Mouse (Mus musculus) olfactory bulb, adult 2 months (tissue): Measurements from ENCODE around the gene Bpifb2.

Experiments
- CTCF ChIP-seq: fragments of 200-500 bp; IDR thresholded peaks from 2 replicates; pipeline ENCODE4 v1.5.1; 2012; ENCODE audit warnings: low read depth, mild to moderate bottlenecking, low read length, moderate library complexity; ENCODE audit not compliant: insufficient read depth
- POLR2A ChIP-seq: fragments of 200-500 bp; IDR thresholded peaks from 2 replicates; pipeline ENCODE4 v1.6.1; 2012; ENCODE audit warnings: mild to moderate bottlenecking, low read depth, low read length, moderate library complexity; ENCODE audit not compliant: insufficient read depth

GRCm38 (mm10) chr2:153929871-153930413 lies 55.1 kb downstream of the Bpifb2 start:
- TF ChIP-seq CTCF (peak; percentile 36; the same call in 1 of the 2 replicates), POLR2A (no peak)
